Mouse (Mus musculus) brain, embryonic 14.5 days (tissue): ENCODE measurements around the gene Slc22a23.

ENCODE experiments used
- CTCF ChIP-seq: fragments of 200-500 bp; IDR thresholded peaks from 2 replicates; pipeline ENCODE4 v1.5.1; 2012; ENCODE audit warnings: inconsistent platforms, mild to moderate bottlenecking, moderate library complexity, borderline replicate concordance; ENCODE audit not compliant: insufficient read depth, insufficient read length; ENCODE audit errors: extremely low read depth
- POLR2A ChIP-seq: fragments of 200-500 bp; IDR thresholded peaks from 2 replicates; pipeline ENCODE4 v1.6.1; 2012; ENCODE audit warnings: mild to moderate bottlenecking, inconsistent platforms, borderline replicate concordance; ENCODE audit not compliant: poor library complexity, insufficient read depth, insufficient read length, severe bottlenecking; ENCODE audit errors: extremely low read depth

- TF ChIP-seq POLR2A (peak; percentile 33; the same call in 1 of the 2 replicates), CTCF (no peak)
Measured at GRCm38 (mm10) chr13:34133326-34134071, 211.5 kb downstream of the Slc22a23 start.
